Mouse (Mus musculus): ENCODE results near the gene Gm29797. TPM values are rescaled to one million over a fixed set of nuclear protein-coding genes. Genes with fewer than 3 reads are reported as not detected.

The Gm29797 gene
- total RNA-seq (2021), result not detected
- long read RNA-seq, experiment 1, result 0 reads
- long read RNA-seq, experiment 2, result 0 reads

- intact Hi-C loops (cut with DNase I), result no loop called here
Measured at GRCm38 (mm10) chr2:181656734-181657133, at the start of gene Gm29797. Gene Gm29797, plus strand, starts transcription at chr2:181657034.

DNA sequence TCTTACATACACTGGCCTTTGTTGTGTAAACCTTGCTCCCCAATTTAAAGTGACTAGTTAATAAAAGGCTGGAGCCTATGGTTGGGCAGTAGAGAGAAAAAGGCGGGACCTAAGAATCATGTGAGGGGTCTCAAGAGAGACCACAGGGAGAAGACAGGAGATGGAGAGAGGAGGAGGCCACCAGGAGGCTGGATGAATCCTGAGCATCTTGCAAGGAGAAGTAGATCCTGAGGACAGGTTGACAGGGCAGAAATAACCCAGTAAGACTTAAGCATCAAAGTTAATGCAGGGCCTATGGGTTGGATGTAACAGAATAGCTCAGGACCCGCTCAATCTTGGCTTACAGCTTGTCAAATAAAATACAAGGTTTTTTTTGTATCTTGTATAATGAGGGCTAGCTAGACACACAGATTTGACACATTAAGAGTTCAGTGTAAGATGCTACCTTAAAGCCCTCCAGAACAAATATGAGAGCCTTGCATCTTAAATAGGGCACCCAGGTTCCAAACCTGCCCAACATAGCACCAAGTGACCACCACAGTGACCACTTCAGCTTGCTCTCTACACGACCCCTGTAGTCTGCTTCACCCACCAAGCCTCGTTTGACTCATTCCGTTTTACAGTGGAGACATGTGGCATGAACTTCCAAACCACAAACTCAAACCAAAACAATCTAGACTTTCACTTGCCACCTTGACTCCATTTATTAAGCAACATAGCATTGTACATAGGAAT is 37.9 kb upstream of the Gm29797 start:
- no peak for DNase-seq
- intact Hi-C loops (cut with DNase I), result no loop called here

More at GRCm38 (mm10) chr2:181656734-181657133, at the start of gene Gm29797:
- DNase-seq, result no peak

DNA sequence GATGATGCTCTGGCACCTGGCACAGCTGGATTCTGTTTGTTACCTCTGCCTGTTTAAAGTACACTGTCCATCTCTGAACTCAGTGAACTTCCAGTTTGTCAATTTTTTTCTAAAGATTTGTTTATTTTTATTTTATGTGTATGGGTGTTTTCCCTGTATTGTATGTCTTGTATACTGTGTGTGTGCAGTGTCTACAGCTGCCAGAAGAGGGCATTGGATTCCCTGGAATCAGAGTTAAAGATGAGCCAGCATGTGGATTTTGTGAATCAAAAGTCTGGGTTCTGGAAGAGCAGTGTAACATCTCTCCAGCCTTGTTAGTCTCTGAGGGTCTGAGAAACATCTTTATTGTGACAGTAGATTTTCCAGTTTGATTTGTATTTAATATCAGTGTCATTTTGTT is 33.4 kb upstream of the Gm29797 start:
- no peak for DNase-seq
- intact Hi-C loops (cut with DNase I), result no loop called here

DNA sequence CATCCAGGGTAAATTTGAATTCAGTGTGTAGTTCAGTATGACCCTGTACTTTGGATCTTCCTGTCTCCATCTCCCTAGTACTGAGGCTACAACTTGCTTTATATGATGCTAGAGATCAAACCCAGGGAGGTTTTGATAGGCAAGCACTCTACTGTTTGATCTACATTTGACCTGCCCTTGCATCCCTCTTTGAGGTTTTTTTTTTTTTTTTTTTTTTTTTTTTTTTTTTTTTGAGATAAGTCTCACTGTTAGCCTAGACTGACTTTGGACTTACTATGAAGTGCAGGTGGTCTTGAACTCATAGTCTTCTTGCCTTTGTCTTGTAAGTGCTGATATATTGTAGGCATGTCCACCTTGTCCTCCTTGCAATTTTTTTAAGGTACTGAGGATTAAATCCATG is 28.4 kb upstream of the Gm29797 start:
- intact Hi-C loops (cut with DNase I), result no loop called here
- DNase-seq, result no peak

DNA sequence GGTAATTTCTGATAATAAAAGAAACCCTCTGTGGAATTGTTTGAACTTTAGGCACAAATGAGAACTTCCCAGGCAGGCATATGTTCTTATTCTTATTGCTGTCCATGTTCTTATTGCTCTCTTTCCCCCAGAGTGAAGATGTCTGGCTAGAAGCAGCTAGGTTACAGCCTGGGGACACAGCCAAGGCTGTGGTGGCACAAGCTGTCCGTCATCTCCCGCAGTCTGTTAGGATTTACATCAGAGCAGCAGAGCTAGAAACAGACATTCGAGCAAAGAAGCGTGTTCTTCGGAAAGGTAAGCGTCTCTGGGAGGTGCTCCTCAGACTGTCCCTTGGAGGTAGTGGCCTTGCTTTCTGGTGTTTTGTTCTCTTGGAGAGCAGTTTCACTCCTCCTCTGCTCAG is 24.2 kb upstream of the Gm29797 start:
- intact Hi-C loops (cut with DNase I), result no loop called here
- no peak for DNase-seq

DNA sequence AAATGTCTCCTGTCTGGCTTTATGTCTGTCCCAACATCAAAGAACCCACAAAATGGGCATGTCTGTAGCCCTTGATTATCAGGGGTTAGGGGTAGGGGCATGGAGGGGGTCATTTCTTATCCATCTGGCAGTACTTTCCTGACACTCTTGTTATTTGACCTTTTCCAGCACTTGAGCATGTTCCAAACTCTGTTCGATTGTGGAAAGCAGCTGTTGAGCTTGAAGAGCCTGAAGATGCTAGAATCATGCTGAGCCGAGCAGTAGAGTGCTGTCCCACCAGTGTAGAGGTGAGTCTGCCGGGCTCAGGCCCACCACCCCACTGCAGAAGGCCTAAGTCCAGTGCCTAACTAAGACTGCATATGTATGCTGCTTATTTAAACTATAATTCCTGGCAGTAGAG is 21.0 kb upstream of the Gm29797 start:
- DNase-seq, result no peak
- intact Hi-C loops (cut with DNase I), result no loop called here

- intact Hi-C loops (cut with DNase I), result no loop called here
- DNase-seq, result no peak
Measured at GRCm38 (mm10) chr2:181644361-181644760, 12.5 kb upstream of the Gm29797 start.

- no peak for DNase-seq
- intact Hi-C loops (cut with DNase I), result no loop called here
Measured at GRCm38 (mm10) chr2:181645666-181646065, 11.2 kb upstream of the Gm29797 start.

- no peak for DNase-seq
- intact Hi-C loops (cut with DNase I), result no loop called here
Measured at GRCm38 (mm10) chr2:181646626-181647472, 10.0 kb upstream of the Gm29797 start.

GRCm38 (mm10) chr2:181648926-181649325 is 7.9 kb upstream of the Gm29797 start:
- intact Hi-C loops (cut with DNase I), result no loop called here
- no peak for DNase-seq

GRCm38 (mm10) chr2:181653065-181653464 is 3.8 kb upstream of the Gm29797 start:
- no peak for DNase-seq
- intact Hi-C loops (cut with DNase I), result no loop called here

- intact Hi-C loops (cut with DNase I), result no loop called here
- no peak for DNase-seq
Measured at GRCm38 (mm10) chr2:181653523-181653922, 3.3 kb upstream of the Gm29797 start.

DNA sequence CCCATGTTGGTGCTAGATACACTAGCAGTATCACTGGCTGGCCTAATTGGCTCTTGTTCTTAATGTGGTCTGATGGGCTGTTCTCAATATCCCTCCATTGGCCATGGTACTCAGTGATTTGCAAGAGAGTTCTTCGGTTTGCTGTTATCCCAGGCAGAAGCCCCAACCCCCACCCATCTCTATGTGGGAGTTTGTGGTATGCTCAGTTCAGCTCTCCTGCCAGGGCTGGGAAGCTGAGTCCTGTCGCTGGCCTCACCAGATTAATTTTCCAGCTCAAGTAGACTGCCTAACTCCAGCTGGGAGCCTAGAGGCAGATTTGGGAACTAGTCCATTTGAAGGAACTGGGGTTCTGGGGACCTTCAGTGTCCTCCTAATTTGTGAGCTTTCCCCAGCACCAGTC is 607 bp downstream of the Gm29797 start:
- intact Hi-C loops (cut with DNase I), result no loop called here
- no peak for DNase-seq

DNA sequence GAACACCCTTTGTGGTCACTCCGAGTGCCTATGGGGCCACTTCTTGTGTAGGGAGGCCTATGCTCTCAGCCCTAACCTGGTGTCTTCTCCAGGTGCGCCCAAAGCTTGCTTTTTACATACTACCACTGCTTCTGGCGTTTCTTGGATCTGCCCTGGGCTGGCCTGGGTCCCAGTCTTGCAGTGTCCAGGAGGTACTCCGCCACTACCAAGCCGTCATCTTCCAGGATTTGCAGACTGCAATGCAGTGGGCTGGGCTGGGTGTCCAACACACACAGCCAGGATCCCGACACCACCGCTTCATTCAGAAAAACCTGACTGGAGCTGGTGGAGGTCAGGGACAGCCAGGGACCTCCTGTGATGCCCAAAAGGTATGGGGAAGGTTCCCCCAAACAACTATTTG is 1.7 kb downstream of the Gm29797 start:
- intact Hi-C loops (cut with DNase I), result loop anchor here (2.0 kb wide), 1 partner anchor 48 kb away; no protein-coding TSS in a partner anchor
- DNase-seq, result no peak

DNA sequence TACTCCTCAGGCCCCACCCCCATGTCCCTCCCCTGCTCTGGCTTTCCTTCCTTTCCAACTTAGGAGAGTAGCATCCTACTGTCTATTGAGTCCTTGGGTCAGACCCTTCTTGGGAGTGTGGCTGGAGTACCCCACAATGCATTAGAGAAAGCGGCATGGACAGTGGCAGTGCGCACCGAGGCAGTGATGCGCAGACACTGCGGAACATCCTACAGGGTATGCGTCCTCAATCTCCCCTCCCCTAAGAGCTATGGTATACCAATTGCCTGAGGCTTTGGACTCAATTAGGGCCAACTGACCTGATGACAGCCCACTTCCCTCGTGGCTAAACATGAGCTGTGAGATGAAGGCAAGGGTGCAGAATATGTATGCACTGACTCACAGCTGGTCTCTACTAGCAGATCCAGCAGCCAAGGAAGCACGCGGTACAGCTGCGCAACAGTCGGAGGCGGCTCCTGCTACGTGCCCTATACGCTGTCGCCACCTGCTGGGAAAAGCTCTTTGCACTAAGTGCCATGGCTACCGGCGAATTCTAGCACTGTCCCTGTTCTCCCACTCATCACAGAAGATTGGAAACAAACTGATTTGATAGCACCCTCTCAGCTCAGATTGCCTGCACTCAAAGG is 2.2 kb downstream of the Gm29797 start:
- intact Hi-C loops (cut with DNase I), result loop anchor here (2.0 kb wide), 1 partner anchor 48 kb away; no protein-coding TSS in a partner anchor
- peak in 1 of 2 experiments; percentile 40 for DNase-seq

DNA sequence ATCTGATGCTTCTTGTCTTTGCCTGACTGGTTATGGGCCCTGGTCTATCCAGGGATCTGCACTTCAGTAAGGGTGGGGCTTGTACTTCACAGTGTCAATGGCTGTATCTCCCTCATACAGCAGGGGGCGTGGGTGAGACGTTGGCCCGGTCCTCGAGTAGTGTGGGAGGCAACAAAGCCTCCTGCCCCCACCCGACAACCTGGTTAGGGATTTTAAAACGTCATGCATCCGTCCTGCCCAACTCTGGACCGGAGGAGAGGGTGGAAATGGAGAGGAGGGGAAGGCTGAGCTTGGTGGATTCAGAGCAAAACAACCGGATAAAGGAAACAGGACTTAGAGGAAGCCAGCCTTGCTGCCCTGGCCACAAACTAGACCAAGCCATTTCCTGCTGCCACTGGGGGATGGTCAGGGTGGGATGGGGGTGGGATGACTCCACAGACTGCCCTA is 2.8 kb downstream of the Gm29797 start:
- intact Hi-C loops (cut with DNase I), result loop anchor here (2.0 kb wide), 1 partner anchor 47 kb away; no protein-coding TSS in a partner anchor

DNA sequence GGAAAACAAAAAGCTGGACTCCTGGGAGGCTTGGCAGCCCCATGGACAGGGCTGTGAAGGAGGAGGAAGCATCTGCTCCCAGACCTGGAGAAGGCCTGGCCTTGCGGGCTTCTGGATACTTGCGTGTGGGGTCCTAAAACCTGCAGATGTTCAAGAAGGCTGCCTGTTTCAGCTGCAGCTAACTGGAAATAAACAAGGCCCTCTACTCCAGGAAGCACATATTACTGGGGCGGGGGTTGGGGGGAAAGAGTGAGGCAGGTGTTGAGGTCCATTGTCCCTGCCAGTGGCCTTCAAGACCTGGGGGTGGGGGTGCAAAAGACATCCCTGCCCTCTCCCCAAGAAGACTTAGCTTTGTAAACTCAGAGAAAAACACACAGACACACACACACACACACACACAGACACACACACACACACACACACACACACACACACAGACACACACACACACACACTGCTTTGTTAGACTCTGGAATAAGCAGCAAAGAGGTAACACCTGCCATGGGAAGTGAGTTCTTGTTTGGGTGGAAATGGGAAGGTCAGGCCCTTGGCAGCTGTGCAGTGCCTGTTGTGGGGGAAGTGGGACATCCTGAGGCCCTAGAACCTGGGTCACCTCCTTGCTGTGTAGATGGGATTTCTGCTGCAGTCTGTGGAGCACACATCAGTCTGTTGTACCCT is 5.9 kb downstream of the Gm29797 start:
- DNase-seq, result peak in 1 of 2 experiments; percentile 35
- intact Hi-C loops (cut with DNase I), result no loop called here

More for the DNA sequence above, 2.8 kb downstream of the Gm29797 start:
- peak; percentile 76 to 80 for DNase-seq

GRCm38 (mm10) chr2:181663298-181663630 is 6.4 kb downstream of the Gm29797 start:
- intact Hi-C loops (cut with DNase I), result no loop called here
- peak in 1 of 2 experiments; percentile 39 for DNase-seq

DNA sequence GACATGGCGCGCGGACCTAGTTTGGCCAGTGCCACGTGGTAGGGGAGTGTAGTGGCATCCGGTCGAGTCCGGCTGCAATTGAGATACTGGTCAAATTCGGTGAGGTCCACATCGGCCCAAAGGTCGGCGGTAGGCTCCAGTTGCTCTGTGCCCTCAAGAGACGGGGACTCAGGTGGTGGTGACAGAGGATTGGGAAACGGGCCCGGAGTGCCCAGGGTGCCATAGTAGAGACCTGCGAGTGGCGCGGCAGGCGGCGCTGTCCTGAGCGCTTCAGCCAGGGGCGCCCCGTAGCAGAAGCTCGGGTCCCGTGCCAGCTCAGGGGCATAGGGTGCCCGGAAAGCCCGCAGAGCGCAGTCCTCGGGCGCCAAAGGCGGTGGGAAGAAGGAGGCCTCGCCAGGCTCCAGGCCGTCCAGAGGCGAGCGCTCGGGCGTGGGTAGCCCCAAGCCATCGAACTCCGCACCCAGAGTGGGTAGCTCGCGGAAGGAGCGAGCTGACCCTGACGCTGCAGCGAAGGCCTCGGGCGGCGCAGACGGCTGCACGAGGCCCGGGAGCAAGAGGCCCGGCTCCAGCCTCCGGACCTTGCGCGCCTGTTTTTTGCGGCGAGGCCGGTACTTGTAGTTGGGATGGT is 13.6 kb downstream of the Gm29797 start:
- no peak for DNase-seq
- intact Hi-C loops (cut with DNase I), result no loop called here

GRCm38 (mm10) chr2:181670913-181671311 is 14.1 kb downstream of the Gm29797 start:
- intact Hi-C loops (cut with DNase I), result no loop called here

More at GRCm38 (mm10) chr2:181670913-181671311, 14.1 kb downstream of the Gm29797 start:
- DNase-seq, result no peak

All from gastrocnemius, postnatal 36 days (tissue).